Mouse (Mus musculus) right cerebral cortex, postnatal 25 days (tissue): ENCODE measurements around the gene Bud23.
A peak's percentile ranks its signal among the peaks of the same experiment; 100 is the strongest.
"Not testable (repeated sequence)": the region's sequence is repeated elsewhere in the genome, so short reads cannot be mapped to it uniquely, and the experiment has no call there.

Source experiments
- DNase-seq: peaks from one replicate; pipeline ENCODE4 v3.0.0; 2022

Gene Bud23

DNA sequence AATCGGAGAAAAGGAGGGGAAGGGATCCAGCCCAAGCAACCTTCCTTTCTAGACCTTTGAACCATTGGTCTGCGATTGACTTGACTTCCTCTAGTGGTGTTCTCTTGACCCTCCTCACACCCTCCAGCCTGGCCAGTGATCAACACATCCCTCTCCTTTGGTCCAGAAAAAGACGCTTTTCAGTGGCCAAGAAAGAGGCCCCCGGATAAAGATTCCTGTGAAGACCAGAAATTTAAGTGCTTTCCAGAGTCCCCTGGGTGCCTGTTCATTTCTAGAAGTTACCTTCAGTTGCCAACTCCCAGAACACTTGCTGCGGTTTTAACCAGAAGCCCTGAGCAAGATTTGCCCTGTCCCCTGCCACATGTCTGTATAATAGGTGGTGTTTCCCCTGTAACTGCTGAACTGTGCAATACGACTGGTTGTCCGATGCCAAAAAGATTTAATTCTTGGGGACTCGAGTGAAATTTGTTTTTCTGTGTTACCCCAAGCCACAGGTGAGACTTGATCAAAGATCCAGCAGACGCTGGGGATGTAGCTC, at the start of gene Bud23:
Gene Bud23, minus strand, starts transcription at position 51 of the 538 bp plus-strand sequence.
- DNase-seq: not testable (repeated sequence)

- no peak for DNase-seq
Observed at GRCm38 (mm10) chr5:135113782-135114181, 49.0 kb upstream of the Bud23 start.

- no peak for DNase-seq
Observed at GRCm38 (mm10) chr5:135109976-135110375, 45.2 kb upstream of the Bud23 start.

GRCm38 (mm10) chr5:135109426-135109825, 44.7 kb upstream of the Bud23 start:
- DNase-seq: no peak

GRCm38 (mm10) chr5:135109017-135109416, 44.3 kb upstream of the Bud23 start:
- no peak for DNase-seq

DNA sequence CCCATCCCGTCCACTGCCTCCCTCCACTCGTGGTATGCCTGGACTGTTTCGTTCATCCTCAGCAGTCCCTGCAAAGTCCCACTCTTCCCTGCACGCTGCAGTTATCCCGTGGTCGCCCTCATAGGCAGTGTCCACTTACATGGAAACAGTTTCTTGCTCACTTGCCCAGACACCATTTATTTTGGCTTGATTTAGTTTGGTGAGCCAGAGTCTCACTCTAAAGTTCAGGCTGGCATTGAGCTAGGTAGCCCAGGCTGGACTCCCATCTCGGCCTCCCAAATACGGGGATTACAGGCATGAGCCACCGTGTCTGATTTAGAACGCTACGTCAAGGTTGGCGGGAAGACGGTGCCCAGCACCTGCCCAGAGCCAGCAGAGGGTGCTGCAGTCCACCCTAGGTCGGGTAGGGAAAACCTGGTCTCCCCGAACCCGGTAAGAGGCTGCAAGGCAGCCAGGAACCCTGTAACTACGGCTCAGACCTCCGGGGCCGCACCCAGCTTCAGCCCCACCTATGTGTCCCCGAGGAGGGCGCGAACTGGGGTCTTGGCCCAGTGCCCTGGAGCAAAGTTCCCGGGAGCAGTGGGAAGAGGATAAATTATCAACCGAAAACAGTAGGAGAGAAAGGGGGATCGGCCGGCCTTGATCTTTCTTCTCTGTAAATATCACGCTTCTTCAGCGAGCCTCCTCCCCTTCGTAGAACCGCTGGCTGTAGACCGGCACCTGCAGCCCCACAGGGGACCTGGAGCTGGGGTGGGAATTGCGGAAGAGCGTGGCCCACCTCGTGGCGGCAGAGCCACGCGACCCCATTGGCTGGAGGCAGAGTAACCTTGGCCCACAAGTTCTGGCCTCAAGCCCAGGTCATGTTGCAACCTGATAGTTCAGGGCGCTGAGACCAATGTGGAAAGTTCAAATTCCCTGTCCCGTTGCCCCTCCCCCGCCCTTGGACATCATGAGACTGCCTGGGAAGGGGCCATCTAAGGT, 43.1 kb upstream of the Bud23 start:
- peak; percentile 25 for DNase-seq

DNA sequence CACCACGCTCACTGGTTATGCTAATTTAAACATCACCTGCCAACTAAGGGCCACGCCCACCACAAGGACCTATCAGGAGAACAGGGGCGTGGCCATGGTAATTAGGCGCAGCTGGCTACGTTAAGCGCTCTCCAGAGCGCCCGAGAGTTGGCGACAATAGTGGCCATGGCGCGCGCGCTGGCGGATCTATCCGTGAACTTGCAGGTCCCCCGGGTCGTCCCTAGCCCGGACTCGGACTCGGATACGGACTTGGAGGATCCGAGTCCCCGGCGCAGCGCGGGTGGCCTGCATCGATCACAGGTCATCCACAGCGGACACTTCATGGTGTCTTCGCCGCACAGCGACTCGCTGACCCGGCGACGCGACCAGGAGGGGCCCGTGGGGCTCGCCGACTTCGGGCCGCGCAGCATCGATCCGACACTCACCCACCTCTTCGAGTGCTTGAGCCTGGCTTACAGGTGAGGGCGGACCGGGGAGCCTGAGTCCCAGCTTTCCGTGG, 42.0 kb upstream of the Bud23 start:
- DNase-seq: peak; percentile 46

- DNase-seq: no peak
Observed at GRCm38 (mm10) chr5:135103999-135104660, 39.4 kb upstream of the Bud23 start.

GRCm38 (mm10) chr5:135100981-135101380, 36.2 kb upstream of the Bud23 start:
- no peak for DNase-seq

GRCm38 (mm10) chr5:135089653-135090052, 24.9 kb upstream of the Bud23 start, which contains the start of gene Mlxipl:
Gene Mlxipl, plus strand, starts transcription at chr5:135089890.
- no peak for DNase-seq

- no peak for DNase-seq
Observed at GRCm38 (mm10) chr5:135086871-135087270, 22.1 kb upstream of the Bud23 start.

DNA sequence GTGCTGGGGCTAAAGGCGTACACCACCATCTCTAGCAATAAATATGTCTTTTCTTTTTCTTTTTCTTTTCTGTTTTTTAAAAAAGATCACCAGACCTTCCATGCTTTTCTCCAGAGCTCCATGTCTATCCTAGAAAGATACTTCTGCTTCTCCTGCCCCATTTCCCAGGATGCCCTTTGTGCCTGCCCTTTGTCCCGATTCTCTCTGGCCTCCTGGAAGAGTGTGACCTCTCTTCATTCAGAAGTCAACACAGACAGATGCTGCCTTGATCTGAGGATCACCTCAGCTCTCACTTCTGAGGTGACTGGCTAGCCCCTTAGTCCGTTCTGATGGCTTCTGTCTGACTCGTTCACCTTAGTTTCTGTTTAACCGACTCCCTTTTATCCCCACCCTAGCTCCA, 15.8 kb upstream of the Bud23 start:
- no peak for DNase-seq

GRCm38 (mm10) chr5:135079578-135079977, 14.8 kb upstream of the Bud23 start:
- no peak for DNase-seq

DNA sequence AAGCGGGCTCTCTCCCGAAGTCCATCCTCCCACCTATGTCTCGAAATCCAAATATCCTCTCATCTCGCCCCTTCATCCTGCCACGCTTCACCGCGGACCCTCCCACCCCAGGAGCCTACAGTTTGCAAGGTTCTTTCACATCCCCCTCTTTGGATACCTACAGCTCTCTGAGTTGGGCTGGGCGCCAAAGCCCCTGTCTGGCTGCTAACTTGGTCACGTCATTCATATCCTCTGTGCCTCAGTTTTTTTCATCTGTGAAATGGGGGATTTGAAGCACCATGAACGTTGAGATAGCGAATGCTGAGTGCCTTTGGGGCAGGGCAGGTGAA, 13.7 kb upstream of the Bud23 start:
- no peak for DNase-seq

DNA sequence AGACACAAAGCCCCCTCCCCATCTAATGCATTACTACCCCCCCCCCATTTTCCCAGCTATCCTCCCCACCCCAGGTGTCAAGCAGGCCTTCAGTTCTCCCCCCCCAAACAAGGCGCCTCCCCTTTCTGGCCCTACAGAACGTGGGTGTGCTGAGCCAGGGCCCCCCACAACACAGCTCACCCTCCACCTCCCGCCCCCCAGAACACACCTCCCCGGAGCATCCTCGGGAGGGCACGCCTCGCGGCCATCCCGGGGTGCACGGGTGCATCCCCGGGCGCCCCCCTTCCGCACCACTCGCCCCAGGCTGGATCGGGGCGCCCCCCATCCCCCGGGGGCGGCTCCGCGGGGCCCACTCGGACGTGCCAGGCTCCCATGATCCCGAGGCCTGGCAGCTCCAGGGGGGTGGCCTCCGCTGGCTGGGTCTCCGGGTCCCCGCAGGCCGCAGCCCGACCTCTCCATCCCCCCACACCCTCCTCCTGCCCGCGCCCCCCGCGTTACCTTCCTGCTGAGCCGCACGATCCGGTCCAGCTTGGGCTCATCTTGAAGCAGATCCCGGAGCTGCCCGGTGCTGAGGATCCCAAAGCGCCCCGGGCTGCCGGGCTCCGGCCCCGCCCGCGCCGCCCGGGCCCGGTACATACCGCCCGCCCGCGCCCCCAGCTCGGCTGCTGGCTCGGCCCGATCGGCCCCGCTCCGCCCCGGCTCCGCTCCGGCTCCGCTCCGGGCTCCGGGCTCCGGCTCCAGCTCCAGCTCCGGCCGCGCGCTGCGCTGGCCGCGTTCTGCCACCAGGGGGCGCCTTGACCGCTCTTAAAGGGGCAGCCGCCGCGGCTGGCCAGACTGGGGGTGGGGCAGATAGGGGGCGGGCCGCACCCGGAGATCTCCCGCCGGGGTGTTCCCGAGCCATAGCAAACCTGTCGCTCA, 13.1 kb upstream of the Bud23 start, which contains the start of gene Vps37d:
Gene Vps37d, minus strand, starts transcription at position 703 of the 918 bp plus-strand sequence.
- peak; percentile 94 for DNase-seq

DNA sequence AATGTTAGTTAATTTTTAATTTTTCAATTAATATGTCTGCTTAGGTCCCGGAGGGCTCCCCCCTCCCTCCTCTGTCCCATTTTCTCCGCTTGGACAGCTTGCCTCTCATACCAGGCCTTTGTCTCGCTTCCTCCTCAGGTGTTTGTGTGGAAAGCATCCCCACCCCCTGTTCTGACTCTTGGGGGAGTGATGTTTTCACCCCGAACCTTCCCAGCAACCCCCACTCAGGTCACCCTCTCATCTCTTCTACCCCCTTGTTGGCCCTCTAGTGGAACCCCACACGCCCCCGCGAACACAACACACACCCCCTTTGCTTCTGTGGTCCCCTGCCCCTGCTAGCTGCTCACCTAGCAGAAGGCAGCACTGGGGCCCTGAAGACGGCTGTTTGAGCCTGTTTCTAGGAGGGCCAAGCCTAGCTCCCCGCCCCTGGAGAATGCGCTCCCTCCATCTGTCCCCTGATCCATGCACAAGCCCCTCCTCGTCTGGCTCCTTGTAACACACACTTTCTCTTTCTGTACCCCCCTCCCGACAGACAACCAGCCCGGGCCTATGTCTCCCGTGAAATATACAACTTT, 12.3 kb upstream of the Bud23 start:
- no peak for DNase-seq

- no peak for DNase-seq
Observed at GRCm38 (mm10) chr5:135076368-135076767, 11.6 kb upstream of the Bud23 start.

DNA sequence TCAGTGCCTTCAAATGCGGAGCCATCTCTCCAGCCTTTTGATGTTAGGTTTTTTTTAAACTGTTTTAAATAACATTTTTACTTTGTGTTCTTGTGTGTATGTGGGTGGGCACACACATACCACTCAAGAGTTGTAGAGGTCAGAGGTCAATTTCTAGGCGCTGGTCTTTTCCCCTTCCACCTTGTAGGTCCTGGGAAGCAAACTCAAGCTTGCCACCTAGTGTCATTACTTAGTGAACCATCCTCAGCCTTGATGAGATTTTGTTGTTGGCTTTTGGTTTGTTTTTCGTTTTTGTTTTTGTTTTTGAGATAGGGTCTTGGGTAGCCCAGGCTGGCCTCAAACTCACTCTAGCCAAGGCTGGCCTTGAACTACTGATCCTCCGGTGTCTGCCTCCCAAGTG, 10.9 kb upstream of the Bud23 start:
- DNase-seq: no peak

DNA sequence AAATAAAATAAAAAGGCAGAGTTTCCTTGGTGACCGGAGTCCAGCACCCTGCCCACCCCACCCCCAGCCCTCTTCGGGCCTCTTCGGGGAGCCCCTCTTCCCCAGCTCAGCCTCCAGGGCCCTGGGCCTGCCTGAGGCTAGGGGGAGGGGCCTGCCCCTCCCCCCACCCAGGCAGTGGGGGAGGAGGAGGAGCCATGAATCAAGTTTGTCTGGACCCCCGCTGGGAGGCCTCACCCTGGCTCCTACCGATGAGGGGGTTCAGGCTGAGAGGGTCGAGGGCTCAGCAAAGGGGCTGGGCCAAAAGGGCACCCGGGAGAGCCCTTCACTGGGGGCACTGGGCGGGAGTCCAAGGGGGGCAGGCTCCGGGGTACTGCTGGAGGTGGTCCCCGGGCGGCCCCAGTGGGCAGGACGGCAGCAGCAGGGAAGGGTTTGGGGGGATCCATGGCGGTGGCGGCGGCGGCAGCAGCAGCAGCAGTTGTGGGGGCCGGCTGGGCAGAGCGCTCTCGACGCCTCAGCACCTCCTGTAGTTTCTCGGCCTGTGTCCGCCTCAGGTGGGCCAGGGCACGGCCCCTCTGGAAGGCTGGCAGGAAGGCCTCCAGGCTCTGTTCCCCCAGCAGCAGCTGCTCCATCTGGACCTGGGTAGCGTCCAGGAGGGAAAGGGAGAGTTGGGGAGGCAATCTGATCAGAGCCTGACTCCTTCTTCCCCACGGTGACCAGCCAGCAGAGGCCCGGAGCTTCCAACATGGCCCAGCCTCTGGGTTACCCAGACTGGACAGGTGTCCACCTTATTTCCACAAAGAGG, 8.8 kb upstream of the Bud23 start:
- DNase-seq: no peak

DNA sequence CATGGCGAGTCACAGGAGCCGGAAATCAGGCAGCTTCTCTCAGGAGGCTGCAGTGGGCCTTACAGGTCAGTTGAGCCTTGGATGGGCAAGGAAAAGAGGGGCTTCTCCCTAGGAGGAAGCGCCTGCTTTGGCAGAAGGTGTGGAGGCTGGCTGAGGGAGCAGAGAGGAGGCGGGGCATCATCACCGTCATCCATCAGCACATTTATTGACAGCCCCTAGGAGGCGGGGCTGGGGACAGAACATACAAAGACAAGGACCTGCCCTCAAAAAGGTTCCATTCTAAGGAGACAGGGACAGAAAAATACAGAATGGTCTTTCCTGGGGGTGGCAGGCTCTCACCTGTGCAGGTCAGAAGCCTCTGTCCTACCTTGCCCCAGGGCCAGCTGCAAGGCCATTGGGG, 8.0 kb upstream of the Bud23 start:
- no peak for DNase-seq

DNA sequence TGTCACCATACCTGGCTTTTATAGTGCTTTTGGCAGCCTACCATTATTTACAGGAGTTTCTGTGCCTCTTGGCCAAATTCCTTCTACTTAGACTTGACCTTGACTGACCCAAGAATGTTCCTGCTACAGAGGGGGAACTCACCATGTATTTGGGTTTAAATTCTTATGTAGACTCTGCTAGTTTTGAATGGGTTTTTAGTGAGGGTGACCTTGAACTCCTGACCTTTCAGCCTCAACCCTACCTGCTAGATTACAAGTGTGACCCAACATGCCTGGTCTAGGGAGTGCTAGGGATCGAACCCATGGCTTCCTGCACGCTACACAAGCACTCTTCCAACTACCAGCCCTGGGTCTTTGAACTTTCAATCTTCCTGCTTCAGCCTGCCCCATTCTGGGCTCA, 7.3 kb upstream of the Bud23 start:
- DNase-seq: no peak
